Comparison of ENCODE assay signal across 18 mouse cellular contexts in the genomic region with DNA sequence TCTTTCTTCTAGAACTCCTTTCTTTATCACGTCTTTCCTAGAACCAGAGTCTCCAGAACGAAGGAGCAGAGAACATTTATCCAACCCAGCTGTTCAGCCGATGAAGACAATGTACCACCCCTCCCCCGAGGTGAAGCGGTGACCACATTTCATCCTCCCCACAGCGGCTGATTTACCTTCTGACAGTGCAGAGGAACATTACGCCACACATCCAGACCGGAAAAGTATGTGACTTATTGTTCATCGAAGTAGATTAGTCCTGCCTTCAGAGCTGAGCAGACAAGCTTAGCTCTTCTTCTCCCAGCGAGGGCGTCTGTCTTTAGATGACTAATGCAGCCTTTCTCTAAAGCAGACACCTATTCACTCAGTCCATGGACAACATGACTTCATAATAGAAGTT.
DNase-seq lines count a peak whose midpoint lies in the region; ATAC-seq and TF ChIP-seq lines count a peak whose summit lies in the region.
"Had no signal": no experiment of that assay in that cellular context is flagged by ENCODE, and none has a peak within 500 bp of the region (broad histone marks: within the 10 kb centered on the region; RNA-seq: fewer than 3 reads in every experiment).

No protein-coding gene starts in this region.

- H3K27me3 ChIP-seq in intestine, embryonic 14.5 days (replicated peaks; ENCODE audit: control insufficient read depth, insufficient read depth, low read length) = no peaks in the 10 kb centered on the region
- no peaks in the 10 kb centered on the region for H3K27me3 ChIP-seq in intestine, postnatal 0 days (replicated peaks; ENCODE audit: control insufficient read depth, insufficient read depth, low read length)
- H3K27me3 ChIP-seq in lung, embryonic 16.5 days (ENCODE audit: control insufficient read depth, insufficient read depth, low read depth, low read length) = no peaks in the 10 kb centered on the region
- H3K27me3 ChIP-seq: embryonic facial prominence, embryonic 12.5 days; limb, embryonic 13.5 days had no signal

- peak overlapping the region; percentile 1; the same call in 1 of the 2 replicates for H3K4me2 ChIP-seq in intestine, embryonic 14.5 days (ENCODE audit: low read length)
- no peak overlapping the region for H3K4me2 ChIP-seq in intestine, postnatal 0 days (replicated peaks; ENCODE audit: low read depth)
- peak overlapping the region; percentile 9; the same call in 1 of the 2 replicates for H3K4me2 ChIP-seq in lung, embryonic 16.5 days (ENCODE audit: low read depth, low read length)
- H3K4me2 ChIP-seq: embryonic facial prominence, embryonic 12.5 days; limb, embryonic 13.5 days had no signal

- no peaks in the 10 kb centered on the region for H3K36me3 ChIP-seq in intestine, embryonic 14.5 days (ENCODE audit: control insufficient read depth, insufficient read depth, low read length)
- no peaks in the 10 kb centered on the region for H3K36me3 ChIP-seq in intestine, postnatal 0 days (ENCODE audit: control insufficient read depth, insufficient read depth)
- no peaks in the 10 kb centered on the region for H3K36me3 ChIP-seq in lung, embryonic 16.5 days (ENCODE audit: control insufficient read depth, insufficient read depth, low read length)
- H3K36me3 ChIP-seq: embryonic facial prominence, embryonic 12.5 days; limb, embryonic 13.5 days had no signal

- peak; percentile 28 to 67 for DNase-seq in adrenal gland, adult (ENCODE audit: inconsistent age in 2 of 2, low spot score in 1 of 2)
- no peak for DNase-seq in adrenal gland, postnatal 4 days (ENCODE audit: low spot score in 2 of 2)
- DNase-seq in intestine, embryonic 14.5 days (ENCODE audit: low spot score) = no peak
- DNase-seq in lung, postnatal 14 days = no peak
- DNase-seq in brain, adult 2 months (ENCODE audit: low read depth, low spot score) = peak; percentile 25
- DNase-seq: cerebellum, adult 9-11 months; gastrocnemius, adult 2 months; heart, postnatal 4 days; midbrain, embryonic 14.5 days; right cerebral cortex, postnatal 25 days; thymus, postnatal 14 days had no signal

- 0 out of 2 replicates have a peak, but pooled peaks have one; percentile 24 for ATAC-seq in intestine, embryonic 14.5 days (replicated peaks; ENCODE audit: low FRiP score, low TSS enrichment, low read depth)
- no peak for ATAC-seq in intestine, postnatal 0 days
- no peak for ATAC-seq in lung, embryonic 16.5 days (ENCODE audit: low read depth)
- ATAC-seq in monocyte, adult 5-6 weeks (replicated peaks; ENCODE audit: insufficient number of reproducible peaks, low FRiP score, low TSS enrichment, poor library complexity, severe bottlenecking) = no peak
- ATAC-seq: forebrain, embryonic 16.5 days; hindbrain, embryonic 16.5 days had no signal

- no peaks in the 10 kb centered on the region for H3K9me3 ChIP-seq in intestine, embryonic 14.5 days (ENCODE audit: control insufficient read depth, low read length)
- H3K9me3 ChIP-seq in intestine, postnatal 0 days (ENCODE audit: control insufficient read depth) = no peaks in the 10 kb centered on the region
- no peaks in the 10 kb centered on the region for H3K9me3 ChIP-seq in lung, embryonic 16.5 days (ENCODE audit: control insufficient read depth, low read length)
- H3K9me3 ChIP-seq: embryonic facial prominence, embryonic 12.5 days; limb, embryonic 13.5 days had no signal

- WGBS in intestine, embryonic 14.5 days = 23% methylated on average over 11 of the region's 11 CpGs
- 41% methylated on average over 11 of the region's 11 CpGs for WGBS in intestine, postnatal 0 days
- 33% methylated on average over 11 of the region's 11 CpGs for WGBS in lung, embryonic 16.5 days

- H3K4me1 ChIP-seq in intestine, embryonic 14.5 days (replicated peaks; ENCODE audit: control insufficient read depth, insufficient read depth, low read length) = peaks cover 8% of the 10 kb centered on the region; the same call in 1 of the 2 replicates
- H3K4me1 ChIP-seq in intestine, postnatal 0 days (replicated peaks; ENCODE audit: control insufficient read depth, insufficient read depth, low read length) = no peaks in the 10 kb centered on the region
- H3K4me1 ChIP-seq in lung, embryonic 16.5 days (replicated peaks; ENCODE audit: control insufficient read depth, insufficient read depth, low read length) = no peaks in the 10 kb centered on the region

- no peak for TF ChIP-seq CTCF in intestine, postnatal 0 days (IDR thresholded peaks at IDR 0.05; ENCODE audit: low read depth)

- no peak overlapping the region for H3K9ac ChIP-seq in intestine, embryonic 14.5 days (ENCODE audit: low read length)
- H3K9ac ChIP-seq in intestine, postnatal 0 days (ENCODE audit: low read depth, low read length) = no peak overlapping the region
- no peak overlapping the region for H3K9ac ChIP-seq in lung, embryonic 16.5 days (ENCODE audit: low read length)
- H3K9ac ChIP-seq: embryonic facial prominence, embryonic 12.5 days; limb, embryonic 13.5 days had no signal

- H3K4me3 ChIP-seq in intestine, embryonic 14.5 days (ENCODE audit: low read depth, low read length) = no peak overlapping the region
- H3K4me3 ChIP-seq in intestine, postnatal 0 days (ENCODE audit: low read depth, low read length) = no peak overlapping the region
- H3K4me3 ChIP-seq in lung, embryonic 16.5 days (ENCODE audit: low read length) = no peak overlapping the region
- H3K4me3 ChIP-seq: embryonic facial prominence, embryonic 12.5 days; gastrocnemius, adult 2 months; limb, embryonic 13.5 days had no signal

- H3K27ac ChIP-seq in intestine, embryonic 14.5 days (ENCODE audit: low read depth) = no peak overlapping the region
- H3K27ac ChIP-seq in intestine, postnatal 0 days (ENCODE audit: low read depth, low read length) = no peak overlapping the region
- no peak overlapping the region for H3K27ac ChIP-seq in lung, embryonic 16.5 days (ENCODE audit: low read length)
- H3K27ac ChIP-seq: embryonic facial prominence, embryonic 12.5 days; gastrocnemius, adult 2 months; limb, embryonic 13.5 days had no signal

Comparison
In these comparisons a context has a peak if more than half of its experiments do, and no peak if none do; other contexts are left out.
1. DNase-seq: peak in adrenal gland, adult (2 of 2) and brain, adult 2 months (single experiment); none in adrenal gland, postnatal 4 days (0 of 2), intestine, embryonic 14.5 days (single experiment) and lung, postnatal 14 days (single experiment).